Mouse (Mus musculus): ENCODE results near the gene Gimap8. TPM values are rescaled to one million over a fixed set of nuclear protein-coding genes. Genes with fewer than 3 reads are reported as not detected.

The Gimap8 gene
- total RNA-seq, 2 experiments from 2014 or later = 11.7 to 14.8 TPM

GRCm38 (mm10) chr6:48706130-48706529 lies 59.1 kb downstream of the Gimap8 start:
- DNase-seq = no peak

Other genes starting within 250 kb of the Gimap8 start
- gene Zfp467, start 201.4 kb upstream of the Gimap8 start, total RNA-seq (2021) = 10 to 100 TPM; 33.2 to 50.2 TPM
- gene Sspo, start 199.0 kb upstream of the Gimap8 start, total RNA-seq (2021) = 1 to 10 TPM; 1.5 to 2.9 TPM
- 10 to 100 TPM; 35.9 to 42.8 TPM for gene Atp6v0e2, start 109.6 kb upstream of the Gimap8 start, total RNA-seq (2021)
- 10 to 100 TPM; 25.1 to 27.3 TPM for gene Lrrc61, start 92.4 kb upstream of the Gimap8 start, total RNA-seq (2021)
- 100 to 1,000 TPM; 198 to 328 TPM for gene Rarres2, start 74.4 kb upstream of the Gimap8 start, total RNA-seq (2021)
- gene Gm45021, start 57.6 kb upstream of the Gimap8 start, total RNA-seq (2021) = not detected
- 10 to 100 TPM; 37.6 to 42.0 TPM for gene Repin1, start 53.4 kb upstream of the Gimap8 start, total RNA-seq (2021)
- 1 to 10 TPM in 1 of 2 experiments, not detected in 1; 1.3 TPM for gene Gm44965, start 53.3 kb upstream of the Gimap8 start, total RNA-seq (2021)
- gene Zfp775, start 45.2 kb upstream of the Gimap8 start, total RNA-seq (2021) = 1 to 10 TPM; 6.1 to 6.2 TPM
- 1 to 10 TPM; 1.7 to 3.6 TPM for gene AI854703, start 20.5 kb upstream of the Gimap8 start, total RNA-seq (2021)
- 1 to 10 TPM; 9.0 TPM for gene Gimap9, start 28.9 kb downstream of the Gimap8 start, total RNA-seq (2021)
- gene Gimap4, start 37.3 kb downstream of the Gimap8 start, total RNA-seq (2021) = 10 to 100 TPM; 50.2 to 52.8 TPM
- gene Gimap6, start 61.0 kb downstream of the Gimap8 start, total RNA-seq (2021) = 10 to 100 TPM; 70.8 to 75.9 TPM
- 10 to 100 TPM in 1 of 2 experiments, 1 to 10 TPM in 1; 9.1 to 10.3 TPM for gene Gm28053, start 71.4 kb downstream of the Gimap8 start, total RNA-seq (2021)
- 1 to 10 TPM in 1 of 2 experiments, under 1 TPM in 1; 0.96 to 1.6 TPM for gene Gimap7, start 71.4 kb downstream of the Gimap8 start, total RNA-seq (2021)
- gene Gimap1, start 91.8 kb downstream of the Gimap8 start, total RNA-seq (2021) = 10 to 100 TPM; 18.7 to 24.2 TPM
- gene Gimap5, start 99.0 kb downstream of the Gimap8 start, total RNA-seq (2021) = 10 to 100 TPM; 14.2 to 19.5 TPM
- gene Gimap3, start 123.6 kb downstream of the Gimap8 start, total RNA-seq (2021) = 1 to 10 TPM; 4.5 to 5.4 TPM
- 100 to 1,000 TPM; 138 to 148 TPM for gene Tmem176a, start 193.7 kb downstream of the Gimap8 start, total RNA-seq (2021)
- 100 to 1,000 TPM; 280 to 302 TPM for gene Tmem176b, start 194.3 kb downstream of the Gimap8 start, total RNA-seq (2021)
- not detected for gene Aoc1, start 225.7 kb downstream of the Gimap8 start, total RNA-seq (2021)

Measured in adrenal gland, postnatal 10 days (tissue).